Mouse (Mus musculus): Measurements from ENCODE around the gene Galnt9. TPM values are rescaled to one million over a fixed set of nuclear protein-coding genes. Genes with fewer than 3 reads are reported as not detected.

The Galnt9 gene
- polyA plus RNA-seq (2012; fragmentation: generic; extraction: Trizol) = under 1 TPM in 1 of 2 experiments, not detected in 1; 0.02 TPM

DNA sequence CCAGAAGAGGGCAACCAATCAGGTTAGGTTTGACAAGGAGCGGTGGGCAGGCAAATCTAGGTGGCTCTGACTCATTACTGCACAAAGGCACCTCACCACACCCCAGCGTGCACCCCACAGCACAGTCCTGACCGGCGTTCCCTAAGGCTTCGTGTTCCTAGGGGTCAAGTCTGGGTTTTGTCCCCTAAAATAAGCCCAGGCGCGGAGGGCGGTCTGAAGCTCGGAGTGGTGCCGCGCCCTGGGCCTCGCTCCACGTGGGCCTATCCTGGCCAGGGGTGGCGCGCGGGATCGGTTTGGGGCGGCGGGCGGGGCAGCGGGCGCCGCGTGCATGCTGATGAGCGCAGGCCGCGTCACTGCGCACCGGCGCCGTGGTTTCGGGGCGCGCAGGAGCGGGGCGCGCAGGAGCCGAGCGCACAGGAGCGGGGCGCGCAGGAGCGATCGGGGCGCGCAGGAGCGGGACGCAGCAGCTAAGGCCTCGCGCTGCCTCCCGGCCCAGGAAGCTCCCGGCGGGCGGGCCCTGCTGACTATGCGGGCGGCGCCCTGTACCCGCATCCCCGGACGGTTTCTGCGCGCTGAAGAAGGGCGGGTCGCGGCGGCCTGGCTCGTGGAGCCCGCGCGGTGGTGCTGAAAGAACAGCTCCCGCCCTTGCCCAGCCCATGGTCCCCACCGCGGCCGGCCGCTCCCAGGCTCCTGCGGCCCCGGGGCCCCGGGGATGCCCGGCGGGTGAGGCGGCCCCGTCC, at the start of gene Galnt9:
Galnt9 (plus strand) TSS at position 405 of the 740 bp plus-strand sequence.

DNA sequence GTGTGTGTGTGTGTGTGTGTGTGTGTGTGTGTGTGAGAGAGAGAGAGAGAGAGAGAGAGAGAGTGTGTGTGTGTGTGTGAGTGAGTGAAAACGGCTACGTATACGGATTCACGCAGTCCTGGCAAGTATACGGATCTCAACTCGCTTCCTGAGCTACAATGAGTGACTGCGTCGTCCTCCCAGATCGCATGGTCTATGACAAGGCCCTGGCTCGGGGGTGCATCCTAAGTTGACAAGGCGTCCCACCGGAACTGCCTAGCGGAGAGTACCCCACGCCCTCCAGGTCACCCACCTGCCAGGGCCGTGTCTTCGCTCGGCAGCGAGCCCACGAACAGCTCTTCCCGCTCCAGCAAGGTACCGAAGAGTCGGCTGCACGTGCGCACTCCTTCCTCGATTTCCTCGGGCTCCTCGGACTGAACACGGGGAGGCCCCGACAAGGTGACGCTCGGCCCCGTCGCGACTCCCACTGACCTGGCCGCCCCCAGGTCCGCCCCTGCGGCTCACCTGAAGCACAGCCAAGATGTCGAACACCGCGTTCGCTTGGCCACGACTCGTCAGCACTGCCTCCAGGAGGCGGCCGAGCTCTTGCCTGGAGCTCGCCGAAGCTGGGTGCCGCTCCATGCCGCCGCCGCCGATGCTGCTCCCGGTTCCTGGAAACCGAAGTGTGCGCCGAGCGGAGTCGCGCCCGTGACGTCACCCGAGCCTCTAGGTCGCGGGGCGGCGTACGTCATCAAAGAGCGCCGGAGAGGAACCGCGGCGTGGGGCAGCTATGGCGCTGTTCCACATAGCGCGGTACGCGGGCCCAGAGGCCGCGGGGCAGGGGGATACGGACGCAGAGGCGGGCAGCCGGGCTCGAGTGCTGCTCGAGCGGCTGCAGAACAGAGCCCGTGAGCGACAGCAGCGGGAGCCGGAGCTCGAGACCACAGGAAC, 108.8 kb downstream of the Galnt9 start, which contains the start of the genes Noc4l and Ddx51:
Noc4l (minus strand) TSS at position 699 of the 930 bp plus-strand sequence.
Ddx51 (plus strand) TSS at position 733 of the 930 bp plus-strand sequence.

Other genes with a start within 250 kb of the Galnt9 start
- under 1 TPM; 0.01 to 0.06 TPM for gene P2rx2, start 201.1 kb upstream of the Galnt9 start, polyA plus RNA-seq (2012; fragmentation: generic; extraction: Trizol)
- gene Lrcol1, start 199.6 kb upstream of the Galnt9 start, polyA plus RNA-seq (2012; fragmentation: generic; extraction: Trizol) = not detected
- 10 to 100 TPM in 1 of 2 experiments, 1 to 10 TPM in 1; 7.0 to 19.5 TPM for gene Fbrsl1, start 95.9 kb upstream of the Galnt9 start, polyA plus RNA-seq (2012; fragmentation: generic; extraction: Trizol)
- 10 to 100 TPM; 20.7 to 51.2 TPM for gene Noc4l, start 109.1 kb downstream of the Galnt9 start, polyA plus RNA-seq (2012; fragmentation: generic; extraction: Trizol)
- 1 to 10 TPM; 7.6 to 9.1 TPM for gene Ddx51, start 109.1 kb downstream of the Galnt9 start, polyA plus RNA-seq (2012; fragmentation: generic; extraction: Trizol)
- 10 to 100 TPM in 1 of 2 experiments, 1 to 10 TPM in 1; 2.8 to 21.7 TPM for gene Ep400, start 226.4 kb downstream of the Galnt9 start, polyA plus RNA-seq (2012; fragmentation: generic; extraction: Trizol)
- 10 to 100 TPM; 18.5 to 29.9 TPM for gene Pus1, start 236.3 kb downstream of the Galnt9 start, polyA plus RNA-seq (2012; fragmentation: generic; extraction: Trizol)